Mouse (Mus musculus) stomach, embryonic 16.5 days (tissue): ENCODE results near the gene Nebl. TPM values are rescaled to one million over a fixed set of nuclear protein-coding genes. Genes with fewer than 3 reads are reported as not detected.

Source experiments
- ATAC-seq: fragments of 200-750 bp; cut with Nextera tagmentation; 2 replicates; pipeline ENCODE4 v1.8.0; 2017; ENCODE audit warnings: moderate number of reproducible peaks, moderate TSS enrichment; ENCODE audit not compliant: insufficient read depth, low FRiP score
- H3K27ac ChIP-seq: fragments of 300-500 bp; sonication (generic); 2 replicates; pipeline ENCODE4 v1.5.1; 2014; ENCODE audit warnings: low read length
- H3K27me3 ChIP-seq: fragments of 300-500 bp; sonication (generic); 2 replicates; pipeline ENCODE4 v1.6.1; 2014; ENCODE audit warnings: low read length, control low read depth, mixed read lengths; ENCODE audit not compliant: control insufficient read depth, insufficient read depth
- H3K36me3 ChIP-seq: fragments of 300-500 bp; sonication (generic); 2 replicates; pipeline ENCODE4 v1.6.1; 2014; ENCODE audit warnings: low read length; ENCODE audit not compliant: control insufficient read depth, insufficient read depth
- H3K4me1 ChIP-seq: fragments of 300-500 bp; sonication (generic); 2 replicates; pipeline ENCODE4 v1.6.1; 2014; ENCODE audit warnings: low read length, control low read depth, mixed read lengths; ENCODE audit not compliant: control insufficient read depth, insufficient read depth
- H3K4me2 ChIP-seq: fragments of 300-500 bp; sonication (generic); 2 replicates; pipeline ENCODE4 v1.6.1; 2014; ENCODE audit warnings: low read depth, low read length, mixed read lengths
- H3K4me3 ChIP-seq: fragments of 300-500 bp; sonication (generic); replicated peaks from 2 replicates; pipeline ENCODE4 v1.5.1; 2014; ENCODE audit warnings: mild to moderate bottlenecking, low read length
- H3K9ac ChIP-seq: fragments of 300-500 bp; sonication (generic); 2 replicates; pipeline ENCODE4 v1.6.1; 2014; ENCODE audit warnings: low read length
- H3K9me3 ChIP-seq: fragments of 300-500 bp; sonication (generic); replicated peaks from 2 replicates; pipeline ENCODE4 v1.6.1; 2016; ENCODE audit warnings: low read length, control low read depth; ENCODE audit not compliant: control insufficient read depth
- WGBS: fragments of 180-500 bp; shearing (Covaris S2); extraction: QIAGEN DNeasy Blood & Tissue Kit; methylation state at CpG from one replicate; pipeline ENCODE4 v1.1.7; 2014; 5-methylcytosine and 5-hydroxymethylcytosine counted together
- polyA plus RNA-seq: library from polyadenylated mRNA; unstranded; fragments of >200 nt; fragmentation: Nextera tagmentation; extraction: Ambion mirVana; gene quantifications from 2 replicates; pipeline ENCODE4 v1.2.1, GENCODE M21; 2015

Nebl gene
- polyA plus RNA-seq, 1 experiment from 2014 or later: 9.1 TPM

DNA sequence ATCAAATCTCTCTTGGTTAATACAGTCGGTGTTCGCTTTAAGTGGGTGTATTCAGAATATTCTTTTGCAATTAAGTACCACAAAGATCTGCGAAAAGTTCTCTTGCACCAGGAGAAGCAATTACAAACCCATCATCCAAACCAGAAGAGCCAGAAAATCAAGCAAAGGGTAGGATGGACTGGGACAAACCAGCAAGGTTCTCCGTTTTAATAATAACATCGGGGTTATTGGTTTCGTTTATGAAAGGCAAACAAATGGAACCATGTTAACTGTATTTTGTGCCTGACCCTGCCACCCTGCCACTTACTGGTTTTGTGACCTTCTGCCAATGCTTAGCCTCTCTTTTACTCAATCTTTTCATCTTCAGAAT is 552 bp upstream of the Nebl start:
- Histone ChIP-seq H3K27me3 (peaks cover 9% of the 10 kb centered on the region), H3K4me3 (no peak overlapping the region; the same call in 1 of the 2 replicates), H3K4me2 (peak overlapping the region; percentile 97), H3K36me3 (no peaks in the 10 kb centered on the region), H3K9ac (no peak overlapping the region; the same call in 1 of the 2 replicates), H3K27ac (no peak overlapping the region), H3K4me1 (peaks cover 6% of the 10 kb centered on the region; the same call in 1 of the 2 replicates), H3K9me3 (no peaks in the 10 kb centered on the region)
- 25% methylated on average over 6 of the region's 6 CpGs for WGBS
- no peak for ATAC-seq

DNA sequence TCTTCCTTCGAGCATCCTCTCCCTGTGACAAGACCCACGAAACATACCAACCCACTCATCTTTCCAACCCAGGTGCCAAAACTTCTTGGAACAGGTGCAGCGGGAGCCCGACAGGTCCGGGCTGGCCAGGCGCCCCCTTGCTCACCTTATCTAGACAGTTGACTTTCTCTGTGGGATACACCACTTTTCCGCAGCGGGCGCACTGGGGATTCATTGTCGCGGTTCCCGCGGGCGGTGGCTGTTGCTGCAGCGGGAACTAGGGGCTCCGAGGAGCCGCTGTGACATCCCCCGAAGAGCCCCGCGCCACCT is 662 bp downstream of the Nebl start:
- ATAC-seq: peak; percentile 7; the same call in 1 of the 2 replicates
- Histone ChIP-seq H3K36me3 (no peaks in the 10 kb centered on the region), H3K4me3 (peak overlapping the region; percentile 54), H3K9me3 (no peaks in the 10 kb centered on the region), H3K9ac (peak overlapping the region; percentile 60), H3K4me2 (peak overlapping the region; percentile 97), H3K27me3 (peaks cover 9% of the 10 kb centered on the region), H3K27ac (no peak overlapping the region), H3K4me1 (peaks cover 6% of the 10 kb centered on the region; the same call in 1 of the 2 replicates)
- under 1% methylated on average over 20 of the region's 20 CpGs for whole genome bisulfite sequencing

DNA sequence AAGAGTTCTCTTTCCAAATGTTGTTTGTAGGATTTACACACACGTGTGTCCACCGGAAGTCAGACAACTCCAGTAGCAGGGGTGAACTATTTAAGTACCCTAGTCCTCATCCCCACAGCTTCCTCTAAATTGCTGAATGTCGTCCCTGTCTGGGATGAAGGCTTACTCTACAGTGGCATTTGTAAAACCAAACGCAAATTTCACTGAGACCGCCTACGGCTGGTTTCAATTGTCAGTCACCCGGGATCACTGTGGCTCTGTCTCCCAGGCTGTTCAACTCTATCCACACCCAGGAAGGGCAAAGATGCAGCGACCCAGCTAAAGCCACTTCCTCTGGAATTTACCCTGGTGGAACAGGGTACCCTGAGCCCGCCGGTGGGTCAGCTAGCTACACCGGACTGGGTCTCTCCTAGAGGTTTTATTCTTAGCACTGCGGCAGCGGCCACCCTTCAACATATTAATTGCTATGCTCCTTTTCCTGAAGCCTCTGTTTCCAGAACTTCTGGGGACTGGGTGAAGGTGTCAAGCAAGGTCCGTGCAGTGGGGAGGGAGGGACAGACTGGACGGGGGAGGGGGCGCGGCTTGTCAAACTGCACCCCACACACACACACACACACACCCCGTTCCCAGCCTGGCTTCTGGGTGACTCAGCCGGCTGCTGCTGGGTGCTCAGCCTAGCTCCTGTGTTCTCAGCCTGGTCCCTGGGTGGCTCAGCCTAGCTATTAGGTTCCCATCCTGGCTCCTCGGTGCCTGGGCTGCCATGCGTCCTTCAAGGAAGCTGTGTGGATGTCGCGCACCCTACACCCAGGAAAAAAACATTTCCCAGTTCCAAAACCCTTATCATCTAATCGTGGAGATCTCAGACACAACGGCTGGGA is 1.3 kb downstream of the Nebl start:
- H3K27ac ChIP-seq: no peak overlapping the region
- H3K4me3 ChIP-seq: peak overlapping the region; percentile 54
- no peaks in the 10 kb centered on the region for H3K36me3 ChIP-seq
- H3K4me1 ChIP-seq: peaks cover 6% of the 10 kb centered on the region; the same call in 1 of the 2 replicates
- peak overlapping the region; percentile 60 for H3K9ac ChIP-seq
- ATAC-seq: peak; percentile 38; the same call in 1 of the 2 replicates
- H3K27me3 ChIP-seq: peaks cover 9% of the 10 kb centered on the region
- WGBS: 8% methylated on average over 25 of the region's 25 CpGs
- peak overlapping the region; percentile 97 for H3K4me2 ChIP-seq
- no peaks in the 10 kb centered on the region for H3K9me3 ChIP-seq

DNA sequence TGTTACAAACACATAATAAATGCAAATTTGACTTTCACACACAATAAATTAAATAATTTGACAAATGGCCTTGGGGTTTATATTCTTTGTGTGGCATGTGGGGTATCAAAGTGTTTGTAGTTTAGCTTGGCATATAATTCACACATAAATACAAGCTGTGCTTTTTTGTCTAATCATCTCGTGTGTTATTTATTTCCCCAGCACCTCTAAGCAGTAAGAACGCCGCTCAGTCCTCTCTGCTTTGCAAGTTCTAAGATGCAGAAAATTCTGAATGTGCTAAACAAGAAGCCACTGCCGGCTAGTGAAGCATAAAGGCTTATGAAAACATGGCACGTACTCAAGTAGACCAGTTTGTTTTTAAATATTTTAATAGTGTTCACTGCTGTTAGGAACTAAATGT is 6.9 kb downstream of the Nebl start:
- H3K9me3 ChIP-seq: no peaks in the 10 kb centered on the region
- WGBS: 65% methylated on average over 5 of the region's 5 CpGs
- no peak overlapping the region for H3K9ac ChIP-seq

DNA sequence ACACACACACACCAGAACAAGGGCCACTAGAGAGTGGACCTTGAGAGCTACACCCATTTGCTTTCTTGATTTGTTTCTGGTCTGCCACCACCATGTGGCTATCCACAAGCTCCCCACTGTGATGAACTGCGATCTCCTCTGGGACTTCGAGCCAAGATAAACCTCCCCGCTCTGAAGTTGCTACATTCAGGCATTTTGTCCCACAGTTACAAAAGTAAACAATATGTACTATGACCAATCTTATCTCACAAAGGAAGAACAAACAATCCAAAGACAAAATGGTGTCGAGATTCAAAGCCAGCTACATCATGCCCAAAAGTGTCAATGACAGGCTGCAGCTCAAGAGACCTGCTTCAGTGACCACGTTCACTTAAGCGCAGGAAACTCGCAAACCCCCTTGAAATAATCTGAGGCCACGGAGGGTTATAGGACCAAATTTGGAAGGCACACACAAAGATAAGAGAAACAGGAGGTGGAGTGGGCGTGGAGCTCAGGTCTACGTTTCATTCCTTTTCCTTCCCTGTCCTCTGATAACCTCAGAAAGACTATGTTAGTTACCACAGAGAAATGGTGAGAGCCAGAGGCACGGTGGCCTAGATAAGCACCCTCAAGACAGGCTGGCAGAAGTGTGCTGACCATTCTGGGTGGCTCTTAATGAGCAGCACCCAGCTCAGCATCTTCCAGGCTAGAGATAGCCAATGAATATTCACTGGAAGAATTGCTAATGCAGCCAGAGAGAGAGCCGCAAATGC is 7.8 kb downstream of the Nebl start:
- H3K4me2 ChIP-seq: no peak overlapping the region
- H3K4me3 ChIP-seq: no peak overlapping the region
- 58% methylated on average over 12 of the region's 12 CpGs for WGBS
- no peaks in the 10 kb centered on the region for H3K9me3 ChIP-seq
- no peaks in the 10 kb centered on the region for H3K36me3 ChIP-seq
- no peak overlapping the region for H3K9ac ChIP-seq
- no peaks in the 10 kb centered on the region for H3K27me3 ChIP-seq
- H3K27ac ChIP-seq: no peak overlapping the region
- ATAC-seq: no peak
- no peaks in the 10 kb centered on the region for H3K4me1 ChIP-seq

More for the DNA sequence above, 6.9 kb downstream of the Nebl start:
- H3K36me3 ChIP-seq: no peaks in the 10 kb centered on the region
- no peak overlapping the region for H3K4me3 ChIP-seq
- H3K4me2 ChIP-seq: no peak overlapping the region
- H3K4me1 ChIP-seq: no peaks in the 10 kb centered on the region
- no peak for ATAC-seq
- H3K27me3 ChIP-seq: no peaks in the 10 kb centered on the region
- H3K27ac ChIP-seq: no peak overlapping the region

DNA sequence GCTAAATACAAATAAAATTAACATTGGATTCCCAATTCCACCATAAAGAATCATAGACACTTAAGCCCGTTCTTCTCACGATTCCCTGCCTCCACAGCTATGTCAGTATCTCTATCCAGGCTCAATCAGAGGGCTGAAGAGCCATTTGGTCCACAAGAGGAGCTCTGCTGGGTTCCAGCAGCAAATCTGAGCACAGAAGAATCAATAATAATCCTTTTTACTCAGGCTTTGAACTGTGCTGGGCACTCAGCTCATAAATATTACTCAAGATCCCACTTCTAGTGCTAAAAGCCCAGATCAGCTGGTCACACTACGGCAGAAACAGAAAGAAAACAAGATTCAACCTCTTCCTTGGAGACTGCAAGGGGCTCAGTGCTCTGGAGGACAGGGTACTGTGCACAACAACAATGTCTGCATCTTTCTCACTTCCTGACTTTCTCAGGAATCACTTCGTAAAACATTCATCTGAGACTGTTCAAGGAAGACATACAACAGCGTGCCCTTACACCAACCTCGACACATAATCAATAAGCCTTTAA is 10.0 kb downstream of the Nebl start:
- no peak overlapping the region for H3K4me2 ChIP-seq
- WGBS: 47% methylated on average over 6 of the region's 6 CpGs
- H3K27ac ChIP-seq: no peak overlapping the region

DNA sequence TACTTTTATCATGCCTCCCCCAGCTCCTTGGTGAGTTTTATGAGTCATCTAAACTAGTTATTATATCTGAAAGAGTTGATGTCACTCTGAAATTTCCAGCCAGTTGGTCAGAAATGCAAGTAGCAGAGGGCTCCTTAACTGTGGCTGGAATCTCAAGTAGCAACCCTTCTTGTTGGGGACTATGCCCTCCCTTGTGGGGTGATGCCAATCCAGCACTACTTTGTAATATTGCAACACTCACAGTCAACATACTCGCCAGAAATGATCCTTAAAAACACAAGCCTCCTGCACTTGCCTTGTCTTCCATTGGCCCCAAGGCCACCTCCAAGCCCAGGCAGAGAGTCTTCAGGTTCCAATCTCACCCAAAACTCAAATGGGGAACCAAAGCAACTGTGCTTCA is 13.0 kb downstream of the Nebl start:
- Histone ChIP-seq H3K9me3 (no peaks in the 10 kb centered on the region), H3K27ac (no peak overlapping the region), H3K27me3 (no peaks in the 10 kb centered on the region), H3K9ac (no peak overlapping the region), H3K4me2 (no peak overlapping the region), H3K4me1 (no peaks in the 10 kb centered on the region), H3K4me3 (no peak overlapping the region), H3K36me3 (no peaks in the 10 kb centered on the region)
- WGBS: 84% methylated on average over 1 of the region's 1 CpGs
- ATAC-seq: no peak

More for the DNA sequence above, 10.0 kb downstream of the Nebl start:
- Histone ChIP-seq H3K9me3 (no peaks in the 10 kb centered on the region), H3K4me1 (no peaks in the 10 kb centered on the region), H3K4me3 (no peak overlapping the region), H3K27me3 (no peaks in the 10 kb centered on the region), H3K9ac (no peak overlapping the region), H3K36me3 (no peaks in the 10 kb centered on the region)
- ATAC-seq: no peak

DNA sequence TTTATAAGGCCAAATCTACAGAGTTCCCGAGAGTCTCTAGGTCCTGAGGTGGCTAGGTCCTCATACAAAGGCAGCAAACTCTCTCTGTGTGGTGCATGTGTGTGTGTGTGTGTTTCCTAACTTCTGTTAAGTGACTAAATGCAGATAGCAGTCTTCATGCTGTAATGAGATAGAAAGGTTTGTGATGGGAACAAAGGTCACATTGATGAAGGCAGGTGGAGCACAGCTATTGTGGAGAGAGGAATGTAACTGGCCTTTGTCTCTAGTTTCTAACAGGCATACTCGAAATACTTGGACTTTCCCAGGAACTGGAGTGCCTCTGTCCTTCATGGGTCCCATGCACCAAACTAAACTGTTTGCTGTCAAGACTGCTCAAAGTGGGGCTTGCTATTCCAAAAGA is 14.1 kb downstream of the Nebl start:
- Histone ChIP-seq H3K36me3 (no peaks in the 10 kb centered on the region), H3K9me3 (no peaks in the 10 kb centered on the region), H3K4me3 (no peak overlapping the region), H3K9ac (no peak overlapping the region), H3K4me2 (no peak overlapping the region), H3K27ac (no peak overlapping the region), H3K4me1 (no peaks in the 10 kb centered on the region), H3K27me3 (no peaks in the 10 kb centered on the region)
- WGBS: 46% methylated on average over 2 of the region's 2 CpGs
- no peak for ATAC-seq
